Mouse (Mus musculus) spleen, adult 2 months (tissue): Measurements from ENCODE around the gene Ntsr1.

Source experiments
- CTCF ChIP-seq: fragments of 200-500 bp; IDR thresholded peaks from 2 replicates; pipeline ENCODE4 v1.5.1; 2011; ENCODE audit warnings: mild to moderate bottlenecking, inconsistent platforms; ENCODE audit not compliant: insufficient read depth, insufficient read length, insufficient replicate concordance; ENCODE audit errors: extremely low read depth
- POLR2A ChIP-seq: fragments of 200-500 bp; IDR thresholded peaks from 2 replicates; pipeline ENCODE4 v1.6.1; 2011; ENCODE audit warnings: low read depth, low read length, inconsistent platforms

GRCm38 (mm10) chr2:180543675-180544074, 43.9 kb downstream of the Ntsr1 start:
- no peak for TF ChIP-seq CTCF
- no peak for TF ChIP-seq POLR2A
